Mouse (Mus musculus) midbrain, embryonic 13.5 days (tissue): Measurements from ENCODE around the gene Slc8b1. TPM values are rescaled to one million over a fixed set of nuclear protein-coding genes. Genes with fewer than 3 reads are reported as not detected.
"Not testable (repeated sequence)": the region's sequence is repeated elsewhere in the genome, so short reads cannot be mapped to it uniquely, and the experiment has no call there.

Experiments
- ATAC-seq: fragments of 200-750 bp; cut with Nextera tagmentation; 2 replicates; pipeline ENCODE4 v1.8.0; 2017; ENCODE audit warnings: mild to moderate bottlenecking, moderate TSS enrichment, moderate library complexity
- H3K27ac ChIP-seq: fragments of 300-500 bp; sonication (generic); 2 replicates; pipeline ENCODE4 v1.5.1; 2015; ENCODE audit warnings: inconsistent platforms, mild to moderate bottlenecking, moderate library complexity
- H3K27me3 ChIP-seq: fragments of 300-500 bp; sonication (generic); 2 replicates; pipeline ENCODE4 v1.6.1; 2015; ENCODE audit warnings: mild to moderate bottlenecking, inconsistent platforms
- H3K36me3 ChIP-seq: fragments of 300-500 bp; sonication (generic); 2 replicates; pipeline ENCODE4 v1.6.1; 2015; ENCODE audit warnings: mild to moderate bottlenecking, inconsistent platforms
- H3K4me1 ChIP-seq: fragments of 300-500 bp; sonication (generic); replicated peaks from 2 replicates; pipeline ENCODE4 v1.6.1; 2015; ENCODE audit warnings: inconsistent platforms
- H3K4me2 ChIP-seq: fragments of 300-500 bp; sonication (generic); replicated peaks from 2 replicates; pipeline ENCODE4 v1.6.1; 2015; ENCODE audit warnings: moderate library complexity, mild to moderate bottlenecking, inconsistent platforms
- H3K4me3 ChIP-seq: fragments of 300-500 bp; sonication (generic); replicated peaks from 2 replicates; pipeline ENCODE4 v1.5.1; 2015; ENCODE audit warnings: mild to moderate bottlenecking, inconsistent platforms
- H3K9ac ChIP-seq: fragments of 300-500 bp; sonication (generic); replicated peaks from 2 replicates; pipeline ENCODE4 v1.6.1; 2015; ENCODE audit warnings: mild to moderate bottlenecking, inconsistent platforms
- H3K9me3 ChIP-seq: fragments of 300-500 bp; sonication (generic); 2 replicates; pipeline ENCODE4 v1.6.1; 2016; ENCODE audit warnings: mild to moderate bottlenecking, inconsistent platforms
- WGBS: fragments of 180-500 bp; shearing (Covaris S2); methylation state at CpG from one replicate; pipeline ENCODE4 v1.1.7; 2015; 5-methylcytosine and 5-hydroxymethylcytosine counted together
- polyA plus RNA-seq: library from polyadenylated mRNA; unstranded; fragments of >200 nt; fragmentation: Nextera tagmentation; extraction: Ambion mirVana; gene quantifications from 2 replicates; pipeline ENCODE4 v1.2.1, GENCODE M21; 2015

Gene Slc8b1
- polyA plus RNA-seq, 1 experiment from 2014 or later = 2.3 TPM

DNA sequence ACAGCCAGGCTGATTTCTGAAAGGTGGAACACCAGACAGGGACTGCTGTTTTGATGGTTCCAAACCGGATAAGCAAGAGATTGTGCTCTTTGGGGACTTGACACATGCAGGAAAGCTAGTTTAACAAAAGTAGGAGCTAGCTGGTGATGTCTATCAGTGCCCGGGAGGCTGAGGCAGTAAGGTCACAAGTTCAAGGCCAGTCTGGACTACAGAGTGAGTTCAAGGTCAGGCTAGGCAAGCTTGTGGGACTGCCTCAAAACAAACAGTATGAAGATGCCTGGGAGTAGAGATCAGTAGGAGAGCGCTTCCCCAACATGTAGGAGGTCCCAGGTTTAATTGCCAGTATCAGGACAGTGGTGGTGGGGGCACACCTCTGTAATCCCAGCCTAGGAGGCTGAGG, 13.9 kb upstream of the Slc8b1 start:
- H3K27me3 ChIP-seq = no peaks in the 10 kb centered on the region
- H3K4me3 ChIP-seq = no peak overlapping the region
- H3K9ac ChIP-seq = no peak overlapping the region
- 92% methylated on average over 3 of the region's 3 CpGs for WGBS
- peaks cover 13% of the 10 kb centered on the region for H3K4me1 ChIP-seq
- H3K9me3 ChIP-seq = no peaks in the 10 kb centered on the region
- H3K27ac ChIP-seq = no peak overlapping the region
- H3K36me3 ChIP-seq = peaks cover 28% of the 10 kb centered on the region
- ATAC-seq = no peak
- H3K4me2 ChIP-seq = no peak overlapping the region

DNA sequence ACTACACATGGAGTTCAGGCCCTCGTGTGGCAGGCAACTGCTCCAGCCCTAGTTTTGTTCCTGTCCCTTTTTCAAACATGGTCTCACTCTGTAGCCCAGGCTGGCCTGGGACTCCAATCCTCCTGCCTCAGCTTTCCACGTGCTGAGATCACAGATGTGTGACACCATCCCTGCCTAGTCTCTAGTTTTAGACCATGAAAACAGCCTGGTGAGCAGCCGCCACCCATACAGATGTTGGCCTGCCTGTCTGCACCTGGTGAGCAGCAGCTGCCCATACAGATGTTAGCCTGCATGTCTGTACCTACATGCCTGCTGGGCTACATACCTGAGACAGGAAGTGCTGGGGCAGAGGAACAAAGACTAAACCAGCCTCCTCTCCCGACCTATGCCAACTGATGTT, 11.8 kb upstream of the Slc8b1 start:
- Histone ChIP-seq H3K27ac (no peak overlapping the region), H3K27me3 (no peaks in the 10 kb centered on the region), H3K36me3 (peaks cover 12% of the 10 kb centered on the region), H3K4me1 (peaks cover 20% of the 10 kb centered on the region), H3K9me3 (no peaks in the 10 kb centered on the region), H3K4me2 (no peak overlapping the region), H3K4me3 (no peak overlapping the region), H3K9ac (peak overlapping the region; percentile 26; the same call in 1 of the 2 replicates)
- 87% methylated on average over 4 of the region's 4 CpGs for WGBS
- ATAC-seq = no peak

DNA sequence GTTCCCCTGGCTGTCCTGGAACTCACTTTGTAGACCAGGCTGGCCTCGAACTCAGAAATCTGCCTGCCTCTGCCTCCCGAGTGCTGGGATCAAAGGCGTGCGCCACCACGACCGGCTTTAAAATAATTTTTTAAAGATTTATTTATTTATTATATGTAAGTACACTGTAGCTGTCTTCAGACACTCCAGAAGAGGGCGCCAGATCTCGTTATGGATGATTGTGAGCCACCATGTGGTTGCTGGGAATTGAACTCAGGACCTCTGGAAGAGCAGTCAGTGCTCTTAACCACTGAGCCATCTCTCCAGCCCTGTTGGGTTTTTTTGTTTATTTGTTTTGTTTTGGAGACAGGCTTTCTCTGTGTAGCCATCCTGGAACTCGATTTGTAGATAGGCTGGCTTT, 10.4 kb upstream of the Slc8b1 start:
- peaks cover 20% of the 10 kb centered on the region for H3K4me1 ChIP-seq
- H3K27me3 ChIP-seq, H3K27ac ChIP-seq, H3K4me3 ChIP-seq, H3K4me2 ChIP-seq, H3K9ac ChIP-seq, H3K36me3 ChIP-seq, ATAC-seq, H3K9me3 ChIP-seq: not testable (repeated sequence)
- 90% methylated on average over 9 of the region's 9 CpGs for WGBS

DNA sequence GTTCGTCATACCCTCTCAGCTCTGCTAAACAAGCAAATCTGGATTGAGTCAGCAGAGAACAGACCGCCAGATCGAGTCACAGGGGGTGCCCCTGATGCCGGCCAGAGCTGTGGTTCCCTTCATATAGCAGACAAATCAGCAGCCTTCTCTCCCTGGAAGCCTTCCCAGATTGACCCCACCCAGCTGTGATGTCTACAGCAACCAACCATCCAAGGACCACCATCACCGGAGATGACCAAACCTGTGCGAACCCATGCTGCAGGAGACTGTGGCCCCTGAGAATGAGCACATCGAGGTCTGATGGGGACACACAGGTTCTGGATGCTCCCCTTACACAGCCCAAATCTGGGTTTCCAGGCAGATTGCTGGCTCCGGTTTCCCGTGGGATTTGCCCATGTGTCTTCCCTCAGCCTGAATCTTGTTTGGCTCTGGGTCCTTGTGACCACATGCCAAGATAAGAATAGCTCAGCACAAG, 8.8 kb upstream of the Slc8b1 start:
- no peak for ATAC-seq
- Histone ChIP-seq H3K4me3 (peak overlapping the region; percentile 90), H3K4me2 (peak overlapping the region; percentile 97), H3K27ac (no peak overlapping the region), H3K9ac (peak overlapping the region; percentile 93), H3K4me1 (peaks cover 20% of the 10 kb centered on the region), H3K36me3 (peaks cover 8% of the 10 kb centered on the region), H3K9me3 (no peaks in the 10 kb centered on the region), H3K27me3 (no peaks in the 10 kb centered on the region)
- WGBS = 72% methylated on average over 9 of the region's 9 CpGs

DNA sequence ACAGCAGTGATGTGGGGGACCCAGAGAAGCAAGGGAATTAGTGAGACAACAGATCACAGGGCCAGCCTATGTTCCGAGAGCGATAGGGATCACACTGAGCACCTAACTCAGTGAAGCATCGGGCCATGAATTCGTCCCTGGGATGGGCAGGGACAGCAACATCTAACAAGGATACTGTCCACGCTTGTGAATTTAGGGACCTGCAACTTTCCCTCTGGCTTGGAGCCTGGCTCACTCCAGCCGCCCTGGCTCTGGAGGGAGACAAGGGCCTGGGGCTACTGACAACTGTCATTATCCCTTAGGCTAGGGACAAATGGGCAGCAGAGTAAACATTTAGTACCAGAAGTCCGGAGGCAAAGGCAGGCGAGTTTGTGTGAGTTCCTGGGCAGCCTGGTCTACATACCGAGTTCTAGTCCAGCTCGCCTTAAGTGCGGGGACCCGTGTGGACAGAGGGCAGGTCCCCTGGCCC, 8.3 kb upstream of the Slc8b1 start:
- Histone ChIP-seq H3K36me3 (peaks cover 4% of the 10 kb centered on the region), H3K27ac (no peak overlapping the region), H3K27me3 (no peaks in the 10 kb centered on the region), H3K9ac (peak overlapping the region; percentile 93), H3K4me2 (peak overlapping the region; percentile 97), H3K9me3 (no peaks in the 10 kb centered on the region), H3K4me3 (peak overlapping the region; percentile 90), H3K4me1 (peaks cover 20% of the 10 kb centered on the region)
- WGBS = 10% methylated on average over 12 of the region's 12 CpGs
- ATAC-seq = peak; percentile 30; the same call in 1 of the 2 replicates

DNA sequence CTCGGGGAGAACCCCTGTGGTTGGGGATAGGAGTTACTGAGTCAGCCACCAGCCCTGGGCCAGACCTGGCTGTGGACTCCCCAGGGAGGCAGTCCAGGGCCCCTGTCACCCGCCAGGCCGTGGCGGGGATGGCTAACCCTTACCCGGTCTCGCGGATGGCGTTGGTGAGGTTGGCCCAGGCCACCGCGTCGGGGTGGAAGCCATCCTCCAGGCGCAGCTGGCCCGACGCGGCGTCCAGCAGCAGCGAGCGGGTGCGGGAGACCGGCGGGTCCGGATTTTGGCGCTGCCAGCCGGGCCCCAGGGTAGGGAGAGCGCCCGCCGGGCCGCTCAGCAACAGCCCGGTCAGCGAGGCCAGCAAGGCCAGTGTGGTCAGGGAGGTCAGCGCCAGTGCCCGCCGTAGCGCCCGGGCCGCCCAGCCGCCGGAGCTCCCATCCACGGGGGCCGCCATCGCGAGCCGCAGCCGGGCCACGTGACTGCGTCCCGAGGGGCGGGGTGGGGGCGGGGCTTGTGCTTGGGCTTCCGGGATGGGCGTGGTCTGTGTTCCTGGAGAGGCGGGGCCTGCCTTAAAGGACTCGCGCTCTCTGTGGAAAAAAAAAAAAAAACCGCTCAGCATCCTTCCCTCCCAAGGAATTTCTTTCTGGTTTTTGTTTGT, 7.7 kb upstream of the Slc8b1 start, which contains the start of gene Plbd2:
Plbd2 (minus strand) TSS at position 482 of the 652 bp plus-strand sequence.
- peak within 1 kb of the TSS; percentile 90 for H3K4me3 ChIP-seq
- H3K27ac ChIP-seq = peak within 1 kb of the TSS; percentile 53; the same call in 1 of the 2 replicates
- WGBS = under 1% methylated on average over 52 of the region's 55 CpGs
- peak within 1 kb of the TSS; percentile 97 for H3K4me2 ChIP-seq
- no peaks in the 10 kb centered on the region for H3K9me3 ChIP-seq
- H3K27me3 ChIP-seq = no peaks in the 10 kb centered on the region
- peak; percentile 84 for ATAC-seq
- H3K36me3 ChIP-seq = peaks cover 3% of the 10 kb centered on the region; the same call in 1 of the 2 replicates
- H3K9ac ChIP-seq = peak within 1 kb of the TSS; percentile 93
- H3K4me1 ChIP-seq = peaks cover 20% of the 10 kb centered on the region

DNA sequence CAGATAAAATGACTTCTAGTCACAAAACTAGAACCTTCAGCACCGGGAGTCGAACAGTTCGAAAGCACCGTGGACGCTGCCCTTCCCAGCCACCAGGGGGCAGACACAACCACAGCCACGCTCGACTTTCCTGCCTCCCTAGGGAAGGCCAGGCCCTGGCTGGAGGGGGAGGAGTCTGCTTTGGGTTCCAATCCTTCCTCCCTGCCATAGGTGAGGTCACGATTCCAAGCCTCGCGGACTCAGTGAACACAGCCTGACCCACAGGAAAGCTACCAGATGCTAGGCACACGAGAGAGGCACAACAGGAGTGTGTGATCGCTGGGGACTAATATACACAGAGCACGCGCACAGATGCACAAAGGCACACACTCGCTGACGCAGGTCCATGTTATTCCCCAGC, 5.6 kb upstream of the Slc8b1 start:
- H3K4me1 ChIP-seq = peaks cover 27% of the 10 kb centered on the region

DNA sequence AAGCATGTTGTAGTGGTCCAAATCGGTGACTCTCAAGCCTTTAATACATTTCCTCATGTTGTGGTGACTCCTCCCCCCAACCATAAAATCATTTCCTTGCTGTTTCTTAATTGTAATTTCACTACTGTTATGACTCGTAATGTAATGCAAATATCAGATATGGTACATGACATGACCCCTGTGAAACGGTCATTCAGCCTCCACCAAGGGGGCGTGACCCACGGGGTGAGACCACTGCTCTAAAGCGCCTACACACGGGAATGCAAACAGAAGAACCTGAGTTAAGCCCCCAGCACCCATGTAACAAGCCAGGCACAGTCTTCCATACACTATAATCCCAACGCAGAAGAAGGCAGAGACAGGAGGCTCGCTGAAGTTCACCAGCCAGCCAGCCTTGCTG, 5.2 kb upstream of the Slc8b1 start:
- H3K36me3 ChIP-seq = no peaks in the 10 kb centered on the region
- no peak overlapping the region for H3K4me3 ChIP-seq
- H3K27ac ChIP-seq = no peak overlapping the region
- H3K9me3 ChIP-seq = peaks cover 5% of the 10 kb centered on the region; the same call in 1 of the 2 replicates
- no peak overlapping the region for H3K9ac ChIP-seq
- no peak overlapping the region for H3K4me2 ChIP-seq
- WGBS = 73% methylated on average over 9 of the region's 9 CpGs
- no peak for ATAC-seq
- H3K4me1 ChIP-seq = peaks cover 31% of the 10 kb centered on the region
- H3K27me3 ChIP-seq = no peaks in the 10 kb centered on the region; the same call in 1 of the 2 replicates

More for the DNA sequence above, 5.6 kb upstream of the Slc8b1 start:
- H3K9me3 ChIP-seq = peaks cover 5% of the 10 kb centered on the region; the same call in 1 of the 2 replicates
- no peaks in the 10 kb centered on the region; the same call in 1 of the 2 replicates for H3K27me3 ChIP-seq
- H3K27ac ChIP-seq = no peak overlapping the region
- no peaks in the 10 kb centered on the region for H3K36me3 ChIP-seq
- H3K4me2 ChIP-seq = no peak overlapping the region
- H3K4me3 ChIP-seq = no peak overlapping the region
- ATAC-seq = no peak
- whole genome bisulfite sequencing = 20% methylated on average over 16 of the region's 16 CpGs
- 0 out of 2 replicates have a peak overlapping the region, but pooled peaks have one; percentile 32 for H3K9ac ChIP-seq

DNA sequence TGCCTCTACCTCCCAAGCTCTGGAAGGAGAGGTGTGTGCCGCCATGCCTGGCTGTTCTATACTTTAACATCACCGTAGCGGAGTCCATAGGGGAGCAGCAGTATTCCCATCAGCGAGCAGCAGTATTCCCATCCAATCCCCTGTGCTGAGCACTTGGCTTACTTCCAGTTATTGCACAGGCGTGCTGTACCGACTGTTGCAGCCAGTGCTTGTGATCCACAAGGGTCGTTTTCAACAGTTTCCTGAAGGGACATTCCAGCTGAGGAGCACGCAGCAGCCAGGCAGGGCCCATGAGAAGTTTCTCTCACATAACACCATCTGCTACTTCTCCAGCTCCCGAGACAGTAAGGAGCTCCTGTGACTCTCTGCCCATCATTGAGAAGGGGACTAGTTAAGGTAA, 4.5 kb upstream of the Slc8b1 start:
- ATAC-seq = no peak
- Histone ChIP-seq H3K9ac (no peak overlapping the region), H3K9me3 (peaks cover 5% of the 10 kb centered on the region; the same call in 1 of the 2 replicates), H3K36me3 (no peaks in the 10 kb centered on the region), H3K4me1 (peaks cover 37% of the 10 kb centered on the region), H3K4me3 (no peak overlapping the region), H3K27me3 (peaks cover 5% of the 10 kb centered on the region), H3K27ac (no peak overlapping the region), H3K4me2 (no peak overlapping the region)
- 70% methylated on average over 9 of the region's 9 CpGs for WGBS

DNA sequence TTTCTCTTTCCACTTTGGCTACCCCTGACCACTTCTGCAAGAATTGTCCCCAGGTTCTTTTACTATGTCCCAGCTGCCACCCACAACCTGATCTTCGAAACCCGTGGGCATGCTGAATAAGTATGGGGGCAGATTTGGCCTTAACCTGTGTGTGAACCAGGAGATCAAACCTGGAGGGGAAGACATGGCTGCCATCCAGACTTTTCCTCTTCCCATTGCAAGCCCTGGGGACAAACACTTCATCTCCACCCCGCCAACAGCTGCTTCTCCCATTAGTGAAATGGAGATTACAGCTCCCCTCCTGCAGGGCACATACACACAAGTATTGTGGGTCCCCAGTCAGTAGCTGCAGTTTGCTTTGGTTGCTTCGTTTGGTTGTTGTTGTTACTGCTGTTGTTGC, 3.7 kb upstream of the Slc8b1 start:
- Histone ChIP-seq H3K27ac (no peak overlapping the region), H3K4me2 (no peak overlapping the region), H3K27me3 (peaks cover 14% of the 10 kb centered on the region), H3K4me3 (no peak overlapping the region), H3K4me1 (peaks cover 31% of the 10 kb centered on the region), H3K9ac (no peak overlapping the region), H3K9me3 (peaks cover 5% of the 10 kb centered on the region; the same call in 1 of the 2 replicates), H3K36me3 (no peaks in the 10 kb centered on the region)
- 62% methylated on average over 4 of the region's 4 CpGs for WGBS
- no peak for ATAC-seq

DNA sequence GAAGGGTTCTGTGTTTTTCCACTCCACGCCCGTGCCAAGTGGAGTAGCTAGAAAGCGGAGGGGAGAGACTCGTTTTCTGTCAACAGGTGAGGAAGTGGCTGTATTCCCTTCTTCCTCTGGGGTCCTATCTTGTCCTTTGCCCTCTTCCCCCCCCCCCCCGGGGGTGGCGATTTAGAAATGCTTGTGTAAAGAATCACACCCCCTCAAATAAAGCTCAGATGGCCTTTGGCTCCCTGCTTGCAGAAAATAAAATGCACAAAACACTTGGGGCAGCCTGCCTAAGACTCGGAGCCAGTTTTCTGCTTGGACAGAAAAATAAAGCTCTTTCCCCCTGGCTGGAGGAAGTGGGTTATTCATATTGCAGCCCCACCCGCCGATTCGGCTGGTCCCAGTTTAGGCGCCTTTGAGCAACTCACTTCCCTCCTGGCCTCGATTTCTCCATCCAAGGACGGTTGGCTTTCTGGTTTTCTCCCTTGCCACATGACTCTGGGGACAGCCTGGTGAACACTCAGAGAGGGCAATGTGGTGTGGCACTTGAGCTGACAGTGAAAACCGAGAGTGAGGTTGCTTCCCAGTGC, 764 bp downstream of the Slc8b1 start:
- Histone ChIP-seq H3K9ac (no peak overlapping the region), H3K36me3 (no peaks in the 10 kb centered on the region), H3K9me3 (peaks cover 5% of the 10 kb centered on the region; the same call in 1 of the 2 replicates), H3K4me1 (peaks cover 45% of the 10 kb centered on the region), H3K27ac (no peak overlapping the region), H3K27me3 (peaks cover 15% of the 10 kb centered on the region), H3K4me2 (peak overlapping the region; percentile 64), H3K4me3 (peak overlapping the region; percentile 38)
- 39% methylated on average over 14 of the region's 14 CpGs for WGBS
- ATAC-seq = no peak

DNA sequence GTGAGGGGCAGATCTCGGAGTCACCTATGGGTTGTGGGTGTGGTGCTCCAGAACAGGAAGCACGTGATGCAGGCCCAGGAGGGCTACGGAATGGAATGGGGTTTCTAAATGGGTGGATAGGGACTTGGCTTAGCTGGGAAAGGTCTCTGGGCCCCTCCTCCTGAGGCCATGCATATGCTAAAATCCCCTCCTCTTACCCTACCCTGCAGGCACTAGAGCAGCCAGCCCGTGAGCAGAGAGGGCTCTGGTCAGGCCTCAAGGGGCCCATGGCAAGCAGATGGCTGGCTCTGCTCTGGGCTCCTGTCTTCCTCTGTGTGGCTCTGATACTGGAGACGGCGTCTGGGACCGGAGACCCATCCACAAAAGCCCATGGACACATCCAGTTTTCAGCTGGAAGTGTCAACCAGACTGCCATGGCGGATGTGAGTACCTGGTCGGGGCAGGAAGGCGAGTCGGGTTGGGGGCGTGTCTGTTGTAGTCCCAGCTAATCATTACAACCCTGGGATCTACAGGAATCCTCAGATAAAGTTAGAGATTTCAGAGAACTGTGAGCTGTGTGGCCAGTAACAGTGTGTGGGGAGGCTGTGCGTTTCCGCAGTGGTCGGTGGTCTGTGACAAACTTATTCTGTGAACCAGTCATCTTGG, 2.1 kb downstream of the Slc8b1 start:
- Histone ChIP-seq H3K4me3 (no peak overlapping the region), H3K9me3 (peaks cover 5% of the 10 kb centered on the region; the same call in 1 of the 2 replicates), H3K4me2 (no peak overlapping the region), H3K27me3 (peaks cover 15% of the 10 kb centered on the region), H3K36me3 (no peaks in the 10 kb centered on the region), H3K27ac (no peak overlapping the region), H3K4me1 (peaks cover 45% of the 10 kb centered on the region), H3K9ac (no peak overlapping the region)
- 32% methylated on average over 15 of the region's 15 CpGs for WGBS
- peak; percentile 59 for ATAC-seq
